In the genomic region with DNA sequence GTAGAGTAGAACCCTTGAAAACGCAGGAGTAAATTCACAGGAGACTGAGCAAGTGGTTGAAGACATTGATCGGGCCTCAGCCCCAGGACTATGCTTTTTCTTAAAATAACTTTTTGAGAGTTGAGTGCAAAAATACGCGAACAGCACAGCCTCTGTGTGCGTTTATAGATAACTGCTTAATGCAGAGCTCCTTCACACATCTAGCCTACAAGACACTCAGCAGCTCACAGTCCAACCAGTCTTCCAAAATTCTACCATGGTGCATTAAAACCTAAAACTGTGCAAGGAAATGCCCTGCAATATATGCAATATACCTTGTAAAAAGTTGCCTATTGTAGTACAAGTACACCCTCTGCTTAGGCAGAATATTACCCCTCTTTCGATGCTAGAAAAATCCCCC, we compare ENCODE assay signal across 8 mouse cellular contexts. TPM values are rescaled to one million over a fixed set of nuclear protein-coding genes. Genes with fewer than 3 reads are reported as not detected.
DNase-seq lines count a peak whose midpoint lies in the region; ATAC-seq and TF ChIP-seq lines count a peak whose summit lies in the region.

No protein-coding gene starts in this region.

- H3K9me3 ChIP-seq in forebrain, embryonic 10.5 days = no peaks in the 10 kb centered on the region
- no peaks in the 10 kb centered on the region for H3K9me3 ChIP-seq in forebrain, embryonic 16.5 days (ENCODE audit: control insufficient read depth, low read length)
- no peaks in the 10 kb centered on the region for H3K9me3 ChIP-seq in liver, embryonic 14.5 days (ENCODE audit: control insufficient read depth, low read length)

- TF ChIP-seq POLR2A in thymus, adult 2 months (IDR thresholded peaks at IDR 0.05; ENCODE audit: control insufficient read depth, extremely low read depth, insufficient read depth, low read length, poor library complexity) = no peak

- peak overlapping the region; percentile 69 for H3K4me3 ChIP-seq in forebrain, embryonic 10.5 days
- H3K4me3 ChIP-seq in forebrain, embryonic 16.5 days (replicated peaks; ENCODE audit: low read length) = no peak overlapping the region
- H3K4me3 ChIP-seq in thymus, adult 2 months (ENCODE audit: control insufficient read depth, insufficient read depth, low read length) = no peak overlapping the region
- H3K4me3 ChIP-seq in liver, embryonic 14.5 days (ENCODE audit: insufficient read depth in 1 of 2, low read depth in 2 of 2, low read length in 2 of 2) = no peak overlapping the region

- no peak for DNase-seq in forebrain, embryonic 10.5 days (ENCODE audit: extremely low spot score, low spot score)
- no peak for DNase-seq in thymus, adult 2 months
- no peak for DNase-seq in thymus, postnatal 25 days
- no peak for DNase-seq in liver, embryonic 14.5 days (ENCODE audit: low read depth in 3 of 3, low spot score in 3 of 3)
- DNase-seq in frontal cortex, postnatal 14 days (ENCODE audit: low spot score in 2 of 2) = no peak
- no peak for DNase-seq in layer of hippocampus, adult 9-10 months (ENCODE audit: low spot score)
- no peak for DNase-seq in urinary bladder, postnatal 4 days (ENCODE audit: low spot score in 2 of 2)

- peaks cover 52% of the 10 kb centered on the region for H3K4me1 ChIP-seq in forebrain, embryonic 10.5 days
- peaks cover 30% of the 10 kb centered on the region for H3K4me1 ChIP-seq in forebrain, embryonic 16.5 days (replicated peaks; ENCODE audit: control insufficient read depth, insufficient read depth, low read length)
- H3K4me1 ChIP-seq in thymus, adult 2 months (replicated peaks; ENCODE audit: control insufficient read depth, insufficient read depth, low read length) = peaks cover 32% of the 10 kb centered on the region
- peaks cover 0 to 12% of the 10 kb centered on the region in 2 experiments for H3K4me1 ChIP-seq in liver, embryonic 14.5 days (replicated peaks; ENCODE audit: control insufficient read depth in 2 of 2, insufficient read depth in 2 of 2, low read length in 1 of 2)

- 16% methylated on average over 6 of the region's 6 CpGs for WGBS in forebrain, embryonic 10.5 days
- 22% methylated on average over 6 of the region's 6 CpGs for WGBS in forebrain, embryonic 16.5 days
- WGBS in thymus, adult 2 months = 8% methylated on average over 6 of the region's 6 CpGs
- WGBS in liver, embryonic 14.5 days (ENCODE audit: insufficient replicate concordance) = 3% methylated on average over 6 of the region's 6 CpGs

- no peak overlapping the region for H3K4me2 ChIP-seq in forebrain, embryonic 16.5 days (ENCODE audit: low read length)
- H3K4me2 ChIP-seq in liver, embryonic 14.5 days (ENCODE audit: low read depth) = peak overlapping the region; percentile 74

- ATAC-seq in forebrain, embryonic 16.5 days = no peak
- no peak for ATAC-seq in liver, embryonic 14.5 days (ENCODE audit: insufficient read depth)

- H3K27ac ChIP-seq in forebrain, embryonic 10.5 days = peak overlapping the region; percentile 57; the same call in 1 of the 2 replicates
- no peak overlapping the region for H3K27ac ChIP-seq in forebrain, embryonic 16.5 days (ENCODE audit: low read length)
- H3K27ac ChIP-seq in thymus, adult 2 months (ENCODE audit: control insufficient read depth, insufficient read depth, low read length) = peak overlapping the region; percentile 93
- H3K27ac ChIP-seq in liver, embryonic 14.5 days = no peak overlapping the region; the same call in 1 of the 2 replicates

- no peak for TF ChIP-seq CTCF in thymus, adult 2 months (IDR thresholded peaks at IDR 0.05; ENCODE audit: borderline replicate concordance, control insufficient read depth, extremely low read depth, insufficient read depth, low read length, poor library complexity)
- TF ChIP-seq CTCF in liver, embryonic 14.5 days (IDR thresholded peaks at IDR 0.05; ENCODE audit: low read depth) = no peak

- no peak for TF ChIP-seq EP300 in liver, embryonic 14.5 days (IDR thresholded peaks at IDR 0.05; ENCODE audit: low read depth)

- peaks cover 6% of the 10 kb centered on the region; the same call in 1 of the 2 replicates for H3K36me3 ChIP-seq in forebrain, embryonic 10.5 days (replicated peaks)
- H3K36me3 ChIP-seq in forebrain, embryonic 16.5 days (ENCODE audit: control insufficient read depth, insufficient read depth) = no peaks in the 10 kb centered on the region
- peaks cover 23% of the 10 kb centered on the region for H3K36me3 ChIP-seq in thymus, adult 2 months (ENCODE audit: control insufficient read depth, insufficient read depth, low read length)
- H3K36me3 ChIP-seq in liver, embryonic 14.5 days (replicated peaks; ENCODE audit: control insufficient read depth, insufficient read depth, low read depth) = no peaks in the 10 kb centered on the region

- H3K27me3 ChIP-seq in forebrain, embryonic 10.5 days (ENCODE audit: poor library complexity, severe bottlenecking) = peaks cover 58% of the 10 kb centered on the region
- H3K27me3 ChIP-seq in forebrain, embryonic 16.5 days (replicated peaks; ENCODE audit: control insufficient read depth, insufficient read depth, low read length) = peaks cover 9% of the 10 kb centered on the region
- no peaks in the 10 kb centered on the region for H3K27me3 ChIP-seq in thymus, adult 2 months (ENCODE audit: control insufficient read depth, insufficient read depth, low read length)
- peaks cover 37% of the 10 kb centered on the region for H3K27me3 ChIP-seq in liver, embryonic 14.5 days (ENCODE audit: control insufficient read depth, insufficient read depth, low read length)

- H3K9ac ChIP-seq in forebrain, embryonic 16.5 days (replicated peaks; ENCODE audit: low read depth, low read length) = no peak overlapping the region
- H3K9ac ChIP-seq in liver, embryonic 14.5 days (replicated peaks) = 0 out of 2 replicates have a peak overlapping the region, but pooled peaks have one; percentile 10

RNA-seq across cellular contexts. Expression of gene Itpkb, which starts 0.6 kb away (rescaled TPM):
- 2.5 and 2.8 TPM in 2 replicates for polyA plus RNA-seq in forebrain, embryonic 10.5 days (2016; fragmentation: Nextera tagmentation; extraction: Ambion mirVana)
- 2.0 and 2.4 TPM in 2 replicates for polyA plus RNA-seq in forebrain, embryonic 16.5 days (2015; fragmentation: Nextera tagmentation; extraction: Ambion mirVana)
- polyA plus RNA-seq in thymus, adult 2 months (2012; rRNA removed) = 69.0 and 73.0 TPM in 2 replicates
- polyA plus RNA-seq in liver, embryonic 14.5 days (2012; rRNA removed) = 1.1 and 1.3 TPM in 2 replicates
- polyA plus RNA-seq in liver, embryonic 14.5 days (2014; fragmentation: Nextera tagmentation; extraction: Ambion mirVana) = 0.52 and 0.88 TPM in 2 replicates

Comparison
In these comparisons a context has a peak if more than half of its experiments do, and no peak if none do; other contexts are left out.
1. H3K27ac ChIP-seq: peak in forebrain, embryonic 10.5 days (single experiment) and thymus, adult 2 months (single experiment); none in forebrain, embryonic 16.5 days (single experiment) and liver, embryonic 14.5 days (single experiment).
2. RNA of gene Itpkb, which starts 0.6 kb away (polyA plus RNA-seq): 69.0 to 73.0 TPM in thymus, adult 2 months; 2.5 to 2.8 TPM in forebrain, embryonic 10.5 days, 2.0 to 2.4 TPM in forebrain, embryonic 16.5 days and 0.52 to 1.3 TPM in liver, embryonic 14.5 days; every median in the first group is over 10 times any median in the second.